Mouse (Mus musculus): ENCODE results near the gene C9orf72.

DNA sequence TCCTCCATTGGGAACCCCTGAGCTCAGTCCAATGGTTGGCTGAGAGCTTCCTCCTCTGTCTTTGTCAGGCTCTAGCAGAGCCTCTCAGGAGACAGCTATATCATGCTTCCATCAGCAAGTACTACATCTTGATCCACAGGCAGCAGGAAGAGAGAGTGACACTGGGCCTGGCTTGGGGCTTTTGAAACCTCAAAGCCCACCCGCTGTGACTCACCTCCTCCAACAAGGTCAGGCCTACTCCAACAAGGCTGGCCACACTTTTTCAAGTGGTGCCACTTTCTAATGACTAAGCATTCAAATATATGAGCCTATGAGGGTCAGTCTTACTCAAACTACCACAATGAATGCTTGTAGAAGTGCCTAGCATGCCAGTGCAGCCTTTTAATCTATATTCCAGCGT is 53.5 kb downstream of the C9orf72 start:
- no peak for TF ChIP-seq POLR2A (IDR thresholded peaks at IDR 0.05; ENCODE audit: borderline replicate concordance, extremely low read depth, insufficient read depth, insufficient read length, poor library complexity, severe bottlenecking)
- no peak for TF ChIP-seq CTCF (IDR thresholded peaks at IDR 0.05; ENCODE audit: borderline replicate concordance, extremely low read depth, insufficient read depth, insufficient read length)

Data from brain, embryonic 14.5 days (tissue).